Mouse (Mus musculus): ENCODE data around the gene Pak2. TPM values are rescaled to one million over a fixed set of nuclear protein-coding genes. Genes with fewer than 3 reads are reported as not detected.

The Pak2 gene
- polyA plus RNA-seq, 1 experiment from 2014 or later: 33.9 TPM

GRCm38 (mm10) chr16:32058817-32059216 lies 20.3 kb downstream of the Pak2 start:
- H3K4me1 ChIP-seq (ENCODE audit: control insufficient read depth, insufficient read depth, low read length): peaks cover 21% of the 10 kb centered on the region
- H3K4me2 ChIP-seq: no peak overlapping the region
- WGBS (ENCODE audit: insufficient replicate concordance): 65% methylated on average over 5 of the region's 5 CpGs
- ATAC-seq (replicated peaks; ENCODE audit: insufficient number of reproducible peaks, low FRiP score, low TSS enrichment): no peak
- no peak overlapping the region for H3K4me3 ChIP-seq (ENCODE audit: low read depth, low read length)
- no peak overlapping the region for H3K9ac ChIP-seq (ENCODE audit: low read depth, low read length)
- no peaks in the 10 kb centered on the region for H3K9me3 ChIP-seq (replicated peaks; ENCODE audit: control insufficient read depth, low read length)
- no peak overlapping the region for H3K27ac ChIP-seq (ENCODE audit: low read depth, low read length)
- no peaks in the 10 kb centered on the region for H3K36me3 ChIP-seq (ENCODE audit: control insufficient read depth, insufficient read depth, low read length)
- H3K27me3 ChIP-seq (ENCODE audit: control insufficient read depth, insufficient read depth, low read length): no peaks in the 10 kb centered on the region

GRCm38 (mm10) chr16:32042367-32042766 lies 36.8 kb downstream of the Pak2 start:
- H3K4me2 ChIP-seq: no peak overlapping the region
- H3K9ac ChIP-seq (ENCODE audit: low read depth, low read length): no peak overlapping the region
- H3K9me3 ChIP-seq (replicated peaks; ENCODE audit: control insufficient read depth, low read length): no peaks in the 10 kb centered on the region
- H3K27me3 ChIP-seq (ENCODE audit: control insufficient read depth, insufficient read depth, low read length): no peaks in the 10 kb centered on the region
- H3K27ac ChIP-seq (ENCODE audit: low read depth, low read length): no peak overlapping the region
- H3K4me3 ChIP-seq (ENCODE audit: low read depth, low read length): no peak overlapping the region
- WGBS (ENCODE audit: insufficient replicate concordance): 91% methylated on average over 4 of the region's 4 CpGs
- H3K4me1 ChIP-seq (ENCODE audit: control insufficient read depth, insufficient read depth, low read length): no peaks in the 10 kb centered on the region
- peaks cover 56% of the 10 kb centered on the region for H3K36me3 ChIP-seq (ENCODE audit: control insufficient read depth, insufficient read depth, low read length)
- ATAC-seq (replicated peaks; ENCODE audit: insufficient number of reproducible peaks, low FRiP score, low TSS enrichment): no peak

- no peaks in the 10 kb centered on the region for H3K9me3 ChIP-seq (replicated peaks; ENCODE audit: control insufficient read depth, low read length)
- ATAC-seq (replicated peaks; ENCODE audit: insufficient number of reproducible peaks, low FRiP score, low TSS enrichment): no peak
- no peaks in the 10 kb centered on the region for H3K4me1 ChIP-seq (ENCODE audit: control insufficient read depth, insufficient read depth, low read length)
- H3K27ac ChIP-seq (ENCODE audit: low read depth, low read length): no peak overlapping the region
- H3K4me3 ChIP-seq (ENCODE audit: low read depth, low read length): no peak overlapping the region
- no peaks in the 10 kb centered on the region for H3K27me3 ChIP-seq (ENCODE audit: control insufficient read depth, insufficient read depth, low read length)
- 89% methylated on average over 9 of the region's 9 CpGs for WGBS (ENCODE audit: insufficient replicate concordance)
- H3K36me3 ChIP-seq (ENCODE audit: control insufficient read depth, insufficient read depth, low read length): peaks cover 30% of the 10 kb centered on the region
- H3K4me2 ChIP-seq: no peak overlapping the region
- no peak overlapping the region for H3K9ac ChIP-seq (ENCODE audit: low read depth, low read length)
Measured at GRCm38 (mm10) chr16:32019678-32020077, 59.5 kb downstream of the Pak2 start.

GRCm38 (mm10) chr16:32010330-32010729 lies 68.8 kb downstream of the Pak2 start:
- no peaks in the 10 kb centered on the region for H3K27me3 ChIP-seq (ENCODE audit: control insufficient read depth, insufficient read depth, low read length)
- H3K9ac ChIP-seq (ENCODE audit: low read depth, low read length): no peak overlapping the region
- 88% methylated on average over 4 of the region's 4 CpGs for WGBS (ENCODE audit: insufficient replicate concordance)
- no peak for ATAC-seq (replicated peaks; ENCODE audit: insufficient number of reproducible peaks, low FRiP score, low TSS enrichment)
- no peak overlapping the region for H3K4me3 ChIP-seq (ENCODE audit: low read depth, low read length)
- H3K4me2 ChIP-seq: no peak overlapping the region
- no peaks in the 10 kb centered on the region for H3K9me3 ChIP-seq (replicated peaks; ENCODE audit: control insufficient read depth, low read length)
- H3K4me1 ChIP-seq (ENCODE audit: control insufficient read depth, insufficient read depth, low read length): no peaks in the 10 kb centered on the region; the same call in 1 of the 2 replicates
- H3K36me3 ChIP-seq (ENCODE audit: control insufficient read depth, insufficient read depth, low read length): no peaks in the 10 kb centered on the region
- no peak overlapping the region for H3K27ac ChIP-seq (ENCODE audit: low read depth, low read length)

GRCm38 (mm10) chr16:32009913-32010312 lies 69.2 kb downstream of the Pak2 start:
- H3K4me1 ChIP-seq (ENCODE audit: control insufficient read depth, insufficient read depth, low read length): no peaks in the 10 kb centered on the region; the same call in 1 of the 2 replicates
- H3K27ac ChIP-seq (ENCODE audit: low read depth, low read length): no peak overlapping the region
- H3K4me2 ChIP-seq: no peak overlapping the region
- H3K9ac ChIP-seq (ENCODE audit: low read depth, low read length): 0 out of 2 replicates have a peak overlapping the region, but pooled peaks have one; percentile 16
- no peaks in the 10 kb centered on the region for H3K9me3 ChIP-seq (replicated peaks; ENCODE audit: control insufficient read depth, low read length)
- H3K36me3 ChIP-seq (ENCODE audit: control insufficient read depth, insufficient read depth, low read length): no peaks in the 10 kb centered on the region
- H3K27me3 ChIP-seq (ENCODE audit: control insufficient read depth, insufficient read depth, low read length): no peaks in the 10 kb centered on the region
- ATAC-seq (replicated peaks; ENCODE audit: insufficient number of reproducible peaks, low FRiP score, low TSS enrichment): no peak
- 33% methylated on average over 5 of the region's 5 CpGs for WGBS (ENCODE audit: insufficient replicate concordance)
- H3K4me3 ChIP-seq (ENCODE audit: low read depth, low read length): no peak overlapping the region

GRCm38 (mm10) chr16:32008529-32009293 lies 70.4 kb downstream of the Pak2 start:
- Histone ChIP-seq H3K9me3 (replicated peaks; ENCODE audit: control insufficient read depth, low read length) (no peaks in the 10 kb centered on the region), H3K27me3 (ENCODE audit: control insufficient read depth, insufficient read depth, low read length) (no peaks in the 10 kb centered on the region), H3K4me3 (ENCODE audit: low read depth, low read length) (no peak overlapping the region), H3K27ac (ENCODE audit: low read depth, low read length) (no peak overlapping the region), H3K36me3 (ENCODE audit: control insufficient read depth, insufficient read depth, low read length) (no peaks in the 10 kb centered on the region), H3K9ac (ENCODE audit: low read depth, low read length) (no peak overlapping the region), H3K4me1 (ENCODE audit: control insufficient read depth, insufficient read depth, low read length) (no peaks in the 10 kb centered on the region; the same call in 1 of the 2 replicates), H3K4me2 (no peak overlapping the region)
- ATAC-seq (replicated peaks; ENCODE audit: insufficient number of reproducible peaks, low FRiP score, low TSS enrichment): no peak
- 70% methylated on average over 10 of the region's 10 CpGs for WGBS (ENCODE audit: insufficient replicate concordance)

- H3K4me3 ChIP-seq (ENCODE audit: low read depth, low read length): no peak overlapping the region
- no peaks in the 10 kb centered on the region for H3K27me3 ChIP-seq (ENCODE audit: control insufficient read depth, insufficient read depth, low read length)
- H3K9ac ChIP-seq (ENCODE audit: low read depth, low read length): no peak overlapping the region
- H3K27ac ChIP-seq (ENCODE audit: low read depth, low read length): no peak overlapping the region
- no peak overlapping the region for H3K4me2 ChIP-seq
- WGBS (ENCODE audit: insufficient replicate concordance): 94% methylated on average over 3 of the region's 3 CpGs
- no peaks in the 10 kb centered on the region for H3K36me3 ChIP-seq (ENCODE audit: control insufficient read depth, insufficient read depth, low read length)
- no peaks in the 10 kb centered on the region for H3K9me3 ChIP-seq (replicated peaks; ENCODE audit: control insufficient read depth, low read length)
- ATAC-seq (replicated peaks; ENCODE audit: insufficient number of reproducible peaks, low FRiP score, low TSS enrichment): no peak
- peaks cover 12% of the 10 kb centered on the region for H3K4me1 ChIP-seq (ENCODE audit: control insufficient read depth, insufficient read depth, low read length)
Measured at GRCm38 (mm10) chr16:32004731-32005130, 74.4 kb downstream of the Pak2 start.

- peak within 1 kb of the TSS; percentile 69 for H3K4me3 ChIP-seq (ENCODE audit: low read depth, low read length)
- peaks cover 12% of the 10 kb centered on the region for H3K4me1 ChIP-seq (ENCODE audit: control insufficient read depth, insufficient read depth, low read length)
- H3K9me3 ChIP-seq (replicated peaks; ENCODE audit: control insufficient read depth, low read length): no peaks in the 10 kb centered on the region
- WGBS (ENCODE audit: insufficient replicate concordance): 1% methylated on average over 66 of the region's 66 CpGs
- H3K36me3 ChIP-seq (ENCODE audit: control insufficient read depth, insufficient read depth, low read length): no peaks in the 10 kb centered on the region
- no peaks in the 10 kb centered on the region for H3K27me3 ChIP-seq (ENCODE audit: control insufficient read depth, insufficient read depth, low read length)
- peak within 1 kb of the TSS; percentile 79 for H3K27ac ChIP-seq (ENCODE audit: low read depth, low read length)
- peak within 1 kb of the TSS; percentile 93 for H3K9ac ChIP-seq (ENCODE audit: low read depth, low read length)
- ATAC-seq (replicated peaks; ENCODE audit: insufficient number of reproducible peaks, low FRiP score, low TSS enrichment): peak; percentile 92
- H3K4me2 ChIP-seq: peak within 1 kb of the TSS; percentile 66
Measured at GRCm38 (mm10) chr16:32002509-32003477, 76.3 kb downstream of the Pak2 start, which contains the start of gene Senp5. Gene Senp5 (minus strand): TSS chr16:32003287.

Data from heart, embryonic 11.5 days (tissue).